In the genomic region with DNA sequence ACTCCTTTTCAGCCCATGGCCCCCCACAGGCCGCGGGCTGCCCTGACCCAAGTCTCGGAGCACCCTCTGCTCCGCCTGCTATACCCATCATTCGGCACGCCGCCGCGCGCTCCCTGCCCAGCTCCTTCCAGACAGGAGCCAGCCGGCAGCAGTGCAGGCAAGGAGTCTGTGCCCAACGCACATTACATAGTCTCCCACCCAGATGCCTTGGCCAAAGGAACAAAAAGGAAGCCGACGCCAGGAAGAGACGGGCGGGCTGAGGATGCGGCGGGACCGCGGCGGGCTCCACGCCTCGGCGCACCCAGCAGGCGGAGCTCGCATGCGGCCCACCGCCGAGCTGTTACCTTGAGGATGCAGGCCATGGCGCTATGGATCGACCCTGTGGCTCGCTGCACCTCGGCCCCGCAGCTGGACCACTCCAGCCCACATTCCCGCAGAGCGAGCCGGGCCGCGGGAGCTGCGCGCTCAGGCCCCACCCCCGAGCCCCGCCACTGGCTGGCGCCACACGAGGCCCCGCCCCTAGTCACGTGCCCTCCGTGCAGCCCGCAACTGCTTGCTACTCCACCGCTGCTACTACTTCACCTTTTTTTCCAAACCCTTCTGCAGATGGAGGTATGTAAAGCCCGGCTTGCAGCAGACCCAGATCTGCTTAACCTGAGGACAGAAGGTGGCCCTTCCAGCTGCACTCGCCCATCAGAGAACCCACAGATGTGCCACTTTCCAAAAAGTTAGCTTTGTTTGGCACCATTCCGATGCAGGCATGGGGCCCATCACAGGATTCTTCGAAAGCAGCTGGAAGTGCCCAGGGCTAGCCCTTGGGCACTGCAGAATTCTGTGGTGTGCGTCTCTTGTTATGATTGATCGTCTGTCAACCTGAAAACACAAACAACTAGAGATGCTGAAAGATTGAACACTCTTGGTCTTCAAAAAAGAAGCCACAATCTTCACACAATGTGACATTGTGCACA, we compare ENCODE assay signal across 8 mouse cellular contexts. TPM values are rescaled to one million over a fixed set of nuclear protein-coding genes. Genes with fewer than 3 reads are reported as not detected.
A peak's percentile ranks its signal among the peaks of the same experiment; 100 is the strongest.
DNase-seq lines count a peak whose midpoint lies in the region; ATAC-seq and TF ChIP-seq lines count a peak whose summit lies in the region.

Gene St6galnac3, minus strand, starts transcription at position 474 of the 968 bp plus-strand sequence.

- TF ChIP-seq CTCF in testis, adult 2 months (IDR thresholded peaks at IDR 0.05; ENCODE audit: control insufficient read depth, insufficient read depth, insufficient replicate concordance, low read depth, low read length), result no peak

- H3K9ac ChIP-seq in forebrain, embryonic 13.5 days, result peak within 1 kb of the TSS; percentile 84
- H3K9ac ChIP-seq in liver, embryonic 16.5 days (ENCODE audit: low read depth, low read length), result peak within 1 kb of the TSS; percentile 94
- H3K9ac ChIP-seq in neural tube, embryonic 14.5 days (replicated peaks; ENCODE audit: low read depth, low read length), result peak within 1 kb of the TSS; percentile 83

- peak within 1 kb of the TSS; percentile 89 for H3K4me2 ChIP-seq in forebrain, embryonic 13.5 days
- peak within 1 kb of the TSS; percentile 83 for H3K4me2 ChIP-seq in liver, embryonic 16.5 days (ENCODE audit: low read depth, low read length)
- peak within 1 kb of the TSS; percentile 94 for H3K4me2 ChIP-seq in neural tube, embryonic 14.5 days (ENCODE audit: low read depth, low read length)

- no peaks in the 10 kb centered on the region for H3K9me3 ChIP-seq in forebrain, embryonic 13.5 days (replicated peaks)
- no peaks in the 10 kb centered on the region for H3K9me3 ChIP-seq in liver, embryonic 16.5 days (replicated peaks; ENCODE audit: control insufficient read depth, low read length)
- no peaks in the 10 kb centered on the region for H3K9me3 ChIP-seq in neural tube, embryonic 14.5 days (ENCODE audit: control insufficient read depth, low read length)

- peaks cover 15% of the 10 kb centered on the region for H3K4me1 ChIP-seq in forebrain, embryonic 13.5 days
- peaks cover 35% of the 10 kb centered on the region for H3K4me1 ChIP-seq in liver, embryonic 16.5 days (ENCODE audit: control insufficient read depth, low read depth, low read length)
- H3K4me1 ChIP-seq in neural tube, embryonic 14.5 days (ENCODE audit: control insufficient read depth, insufficient read depth, low read length), result peaks cover 11% of the 10 kb centered on the region
- H3K4me1 ChIP-seq in testis, adult 2 months (ENCODE audit: control insufficient read depth, insufficient read depth, low read length), result peaks cover 12% of the 10 kb centered on the region

- peak; percentile 80 for DNase-seq in ES-CJ7 (ENCODE audit: low read depth, low spot score)
- peak; percentile 80 to 82 for DNase-seq in heart, postnatal 10 days
- peak; percentile 93 to 96 for DNase-seq in kidney, postnatal 4 days

- WGBS in forebrain, embryonic 13.5 days, result 2% methylated on average over 56 of the region's 56 CpGs
- 3% methylated on average over 56 of the region's 56 CpGs for whole genome bisulfite sequencing in liver, embryonic 16.5 days (ENCODE audit: insufficient replicate concordance)
- WGBS in neural tube, embryonic 14.5 days, result 3% methylated on average over 49 of the region's 56 CpGs

- no peak for TF ChIP-seq POLR2A in testis, adult 2 months (IDR thresholded peaks at IDR 0.05; ENCODE audit: control insufficient read depth, low read depth, low read length)

- H3K4me3 ChIP-seq in forebrain, embryonic 13.5 days, result peak within 1 kb of the TSS; percentile 70
- peak within 1 kb of the TSS; percentile 87 for H3K4me3 ChIP-seq in liver, embryonic 16.5 days (ENCODE audit: low read depth, low read length)
- peak within 1 kb of the TSS; percentile 72 for H3K4me3 ChIP-seq in neural tube, embryonic 14.5 days (ENCODE audit: low read depth, low read length)
- peak within 1 kb of the TSS; percentile 87 for H3K4me3 ChIP-seq in testis, adult 2 months (ENCODE audit: control insufficient read depth, low read depth, low read length)

- H3K36me3 ChIP-seq in forebrain, embryonic 13.5 days (ENCODE audit: poor library complexity, severe bottlenecking), result no peaks in the 10 kb centered on the region
- no peaks in the 10 kb centered on the region for H3K36me3 ChIP-seq in liver, embryonic 16.5 days (ENCODE audit: control insufficient read depth, insufficient read depth)
- H3K36me3 ChIP-seq in neural tube, embryonic 14.5 days (ENCODE audit: control insufficient read depth, insufficient read depth, low read length), result no peaks in the 10 kb centered on the region
- no peaks in the 10 kb centered on the region for H3K36me3 ChIP-seq in testis, adult 2 months (ENCODE audit: control insufficient read depth, insufficient read depth, low read length)

- ATAC-seq in cerebellum, adult (ENCODE audit: insufficient number of reproducible peaks, low FRiP score, low TSS enrichment), result peak; percentile 89
- peak; percentile 99 for ATAC-seq in forebrain, embryonic 13.5 days
- peak; percentile 96 for ATAC-seq in liver, embryonic 16.5 days (ENCODE audit: low read depth)
- peak; percentile 98 for ATAC-seq in neural tube, embryonic 14.5 days (ENCODE audit: low read depth)

- no peaks in the 10 kb centered on the region; the same call in 1 of the 2 replicates for H3K27me3 ChIP-seq in forebrain, embryonic 13.5 days
- H3K27me3 ChIP-seq in liver, embryonic 16.5 days (ENCODE audit: control insufficient read depth, insufficient read depth, low read depth, low read length), result no peaks in the 10 kb centered on the region; the same call in 1 of the 2 replicates
- no peaks in the 10 kb centered on the region for H3K27me3 ChIP-seq in neural tube, embryonic 14.5 days (ENCODE audit: control insufficient read depth, insufficient read depth, low read length)
- H3K27me3 ChIP-seq in testis, adult 2 months (ENCODE audit: control insufficient read depth, insufficient read depth, low read length), result no peaks in the 10 kb centered on the region

- peak within 1 kb of the TSS; percentile 74 for H3K27ac ChIP-seq in forebrain, embryonic 13.5 days
- peak within 1 kb of the TSS; percentile 78 for H3K27ac ChIP-seq in liver, embryonic 16.5 days (ENCODE audit: low read length)
- H3K27ac ChIP-seq in neural tube, embryonic 14.5 days (ENCODE audit: low read depth, low read length), result peak within 1 kb of the TSS; percentile 85
- H3K27ac ChIP-seq in testis, adult 2 months (ENCODE audit: control insufficient read depth, insufficient read depth, low read depth, low read length), result no peak within 1 kb of the TSS

- intact Hi-C loops in heart, postnatal 10 days (cut with DNase I), result loop anchor here (2.0 kb wide), 1 partner anchor 82 kb away; no protein-coding TSS in a partner anchor

RNA-seq across cellular contexts. Expression of gene St6galnac3, which starts in this region (rescaled TPM):
- polyA plus RNA-seq in forebrain, embryonic 13.5 days (2015; fragmentation: Nextera tagmentation; extraction: Ambion mirVana), result 20.7 and 29.0 TPM in 2 replicates
- total RNA-seq in heart, postnatal 10 days (2021), result 10 to 100 TPM in 1 of 2 experiments, 1 to 10 TPM in 1; 8.5 to 14.8 TPM
- polyA plus RNA-seq in liver, embryonic 16.5 days (2015; fragmentation: Nextera tagmentation; extraction: Ambion mirVana), result 10.5 and 12.0 TPM in 2 replicates
- 25.6 and 29.1 TPM in 2 replicates for polyA plus RNA-seq in neural tube, embryonic 14.5 days (2014; fragmentation: Nextera tagmentation; extraction: Ambion mirVana)
- polyA plus RNA-seq in testis, adult 2 months (2012; rRNA removed), result 2.1 and 2.2 TPM in 2 replicates
